Mouse (Mus musculus): Measurements from ENCODE around the gene Vipr1.

GRCm38 (mm10) chr9:121684702-121685101 lies 42.2 kb downstream of the Vipr1 start:
- TF ChIP-seq CTCF (conservative IDR thresholded peaks at IDR 0.05; ENCODE audit: insufficient read depth, insufficient read length, low read depth, low read length) (no peak), POLR2A (IDR thresholded peaks at IDR 0.05; ENCODE audit: low read depth, low read length) (no peak)
